Mouse (Mus musculus) ovary, postnatal 10 days (tissue): ENCODE data around the gene Olfr1045.
"Not testable (repeated sequence)": the region's sequence is repeated elsewhere in the genome, so short reads cannot be mapped to it uniquely, and the experiment has no call there.

ENCODE experiments used
- DNase-seq: peaks from one replicate; pipeline ENCODE4 v3.0.0; 2022; ENCODE audit warnings: low spot score

Olfr1045 gene

GRCm38 (mm10) chr2:86202909-86203308, at the start of gene Olfr1045:
Gene Olfr1045, minus strand, starts transcription at chr2:86203009.
- no peak for DNase-seq

- no peak for DNase-seq
Observed at GRCm38 (mm10) chr2:86240189-86240588, 37.4 kb upstream of the Olfr1045 start, which contains the start of gene Olfr1048. Gene Olfr1048, minus strand, starts transcription at chr2:86240289.

- DNase-seq = no peak
Observed at GRCm38 (mm10) chr2:86231301-86231700, 28.5 kb upstream of the Olfr1045 start, which contains the start of gene Olfr1047. Gene Olfr1047, minus strand, starts transcription at chr2:86231401.

- DNase-seq = no peak
Observed at GRCm38 (mm10) chr2:86219214-86219613, 16.4 kb upstream of the Olfr1045 start, which contains the start of gene Olfr1046. Gene Olfr1046, minus strand, starts transcription at chr2:86219314.

DNA sequence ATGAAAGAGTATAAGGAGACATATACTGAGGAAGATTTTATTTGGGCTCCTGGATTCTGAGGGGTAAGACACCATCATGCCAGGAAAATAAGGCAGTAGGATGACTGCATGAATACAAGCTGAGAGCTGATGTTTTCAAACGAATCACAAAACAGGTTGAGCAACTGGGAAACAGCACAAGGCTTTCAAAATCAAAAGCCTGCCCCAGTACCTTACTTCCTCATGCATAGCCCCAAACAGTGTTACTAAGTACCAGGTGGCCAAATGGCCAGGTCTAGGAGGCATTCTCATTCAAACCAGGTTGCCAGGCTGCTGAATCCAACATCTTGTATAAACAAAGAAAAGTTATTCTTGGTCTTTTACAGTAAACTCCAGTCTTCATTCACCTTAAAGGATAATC, 6.9 kb downstream of the Olfr1045 start:
- no peak for DNase-seq

GRCm38 (mm10) chr2:86185583-86185982, 17.2 kb downstream of the Olfr1045 start, which contains the start of gene Olfr52:
Gene Olfr52, minus strand, starts transcription at chr2:86185683.
- no peak for DNase-seq

DNA sequence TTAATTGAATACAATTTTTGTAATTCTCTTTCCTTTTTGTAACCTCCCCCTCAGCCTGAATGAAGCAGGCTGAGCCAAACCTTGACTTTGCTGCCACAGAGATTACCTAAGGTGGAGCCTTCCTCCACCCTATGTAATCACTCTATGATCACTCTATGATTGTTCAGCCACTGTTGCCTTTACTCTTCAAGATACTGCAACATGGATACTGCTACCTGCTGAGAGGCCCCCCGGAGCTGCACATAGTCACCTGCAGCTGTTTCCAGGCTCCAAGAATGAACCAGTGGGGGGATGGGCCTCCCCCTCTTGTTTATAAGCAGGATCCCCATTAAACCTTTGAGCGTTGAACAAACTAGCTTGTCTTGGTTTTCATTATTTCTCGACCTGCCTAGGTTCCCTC, 22.9 kb downstream of the Olfr1045 start:
- no peak for DNase-seq

- no peak for DNase-seq
Observed at GRCm38 (mm10) chr2:86177720-86178119, 25.1 kb downstream of the Olfr1045 start, which contains the start of gene Olfr1044. Gene Olfr1044, minus strand, starts transcription at chr2:86177820.

DNA sequence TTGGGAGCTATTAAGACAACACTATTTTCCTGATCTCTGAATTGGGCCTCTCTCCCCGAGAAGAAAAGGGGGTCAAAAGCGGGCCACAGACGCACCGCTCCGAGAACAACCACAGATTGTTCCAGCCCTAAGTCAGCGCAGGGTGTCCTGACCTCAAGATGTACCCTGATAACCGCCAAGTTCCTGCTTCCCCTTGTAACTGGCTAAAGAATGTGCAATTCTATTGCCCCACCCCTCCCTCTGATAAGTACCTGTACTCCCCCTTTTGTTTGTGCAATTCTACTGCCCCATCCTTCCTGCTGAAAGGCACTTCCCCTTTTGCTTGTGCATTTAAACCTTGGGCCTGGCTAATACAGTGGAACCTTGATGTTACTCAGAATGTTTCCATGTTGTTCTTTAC, 27.4 kb downstream of the Olfr1045 start:
- not testable (repeated sequence) for DNase-seq

DNA sequence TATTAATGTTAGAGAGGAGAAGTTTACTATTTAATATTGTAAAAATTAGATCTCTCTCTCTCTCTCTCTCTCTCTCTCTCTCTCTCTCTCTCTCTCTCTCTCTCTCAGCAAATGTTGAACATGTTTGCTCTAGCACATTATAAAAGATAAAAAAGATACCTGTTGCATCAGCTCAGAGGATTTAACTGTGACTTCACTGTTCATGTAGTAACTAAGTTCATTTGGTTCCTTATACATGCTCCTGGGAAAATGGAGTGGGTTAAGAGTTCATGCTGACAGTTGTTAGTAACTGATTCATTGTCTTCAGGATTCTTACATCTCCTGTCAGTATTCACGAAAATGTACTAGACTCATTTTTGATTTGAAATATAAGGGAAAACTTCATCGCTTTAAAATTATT, 35.4 kb downstream of the Olfr1045 start, which contains the start of gene Olfr1043:
Gene Olfr1043 (minus strand): TSS at position 101 of the 400 bp plus-strand sequence.
- DNase-seq = no peak

- no peak for DNase-seq
Observed at GRCm38 (mm10) chr2:86161738-86162137, 41.1 kb downstream of the Olfr1045 start, which contains the start of gene Olfr1042. Gene Olfr1042, minus strand, starts transcription at chr2:86161838.

DNA sequence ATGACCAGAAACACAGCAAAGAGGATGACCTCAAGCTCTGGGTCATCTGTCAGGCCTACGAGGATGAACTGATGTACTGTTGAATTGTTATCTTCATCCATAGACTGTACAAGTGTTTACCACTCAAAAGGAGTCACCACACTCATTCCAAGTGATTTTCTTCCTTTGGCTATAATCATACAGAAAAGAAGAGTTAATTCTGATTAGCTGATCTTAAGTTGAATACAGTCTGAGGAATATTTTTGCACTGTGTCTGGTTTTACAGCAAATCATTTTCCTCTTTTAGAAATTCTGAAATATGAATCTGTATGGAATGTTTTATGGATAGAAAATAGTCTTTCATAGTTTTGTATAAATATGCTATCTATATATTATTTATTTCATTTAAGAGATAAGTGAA, 56.2 kb downstream of the Olfr1045 start, which contains the start of gene Olfr1040:
Gene Olfr1040 (minus strand): TSS at position 101 of the 400 bp plus-strand sequence.
- DNase-seq = no peak
